25 mouse cellular contexts compared by ENCODE assay signal in the genomic region with DNA sequence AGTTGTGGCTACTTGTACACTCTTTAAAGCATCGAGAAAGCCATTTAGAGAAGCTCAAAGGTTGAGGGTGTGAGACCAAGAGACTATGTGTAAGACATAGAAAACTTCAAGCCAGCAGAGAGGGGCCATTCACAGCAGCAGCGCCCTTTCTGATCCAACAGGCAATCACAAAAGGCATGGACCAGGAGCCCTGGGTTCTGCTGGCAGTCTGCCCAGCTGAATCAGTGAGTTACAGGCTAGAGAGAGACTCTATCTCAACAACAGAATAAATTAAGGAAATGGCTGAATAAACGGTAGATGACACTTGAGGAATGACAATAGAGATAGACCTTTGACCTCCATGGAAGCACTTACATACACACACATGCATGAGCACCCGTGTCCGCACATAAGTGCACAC. TPM values are rescaled to one million over a fixed set of nuclear protein-coding genes. Genes with fewer than 3 reads are reported as not detected.
A peak's percentile ranks its signal among the peaks of the same experiment; 100 is the strongest.
DNase-seq lines count a peak whose midpoint lies in the region; ATAC-seq and TF ChIP-seq lines count a peak whose summit lies in the region.
"Had no signal": no experiment of that assay in that cellular context is flagged by ENCODE, and none has a peak within 500 bp of the region (broad histone marks: within the 10 kb centered on the region; RNA-seq: fewer than 3 reads in every experiment).

No protein-coding gene starts in this region.

- peak overlapping the region; percentile 31; the same call in 1 of the 2 replicates for H3K27ac ChIP-seq in hindbrain, embryonic 10.5 days
- no peak overlapping the region for H3K27ac ChIP-seq in hindbrain, postnatal 0 days
- H3K27ac ChIP-seq in midbrain, embryonic 14.5 days (replicated peaks; ENCODE audit: low read depth, low read length) = no peak overlapping the region
- H3K27ac ChIP-seq in midbrain, embryonic 15.5 days = no peak overlapping the region
- H3K27ac ChIP-seq in lung, embryonic 16.5 days (ENCODE audit: low read length) = no peak overlapping the region
- H3K27ac ChIP-seq: embryonic facial prominence, embryonic 12.5 days; gastrocnemius, adult 2 months; heart, embryonic 15.5 days; limb, embryonic 12.5 days had no signal

- no peak overlapping the region for H3K9ac ChIP-seq in hindbrain, postnatal 0 days (replicated peaks; ENCODE audit: low read length)
- H3K9ac ChIP-seq in midbrain, embryonic 14.5 days (replicated peaks; ENCODE audit: low read length) = no peak overlapping the region
- no peak overlapping the region for H3K9ac ChIP-seq in midbrain, embryonic 15.5 days
- H3K9ac ChIP-seq in lung, embryonic 16.5 days (ENCODE audit: low read length) = no peak overlapping the region
- H3K9ac ChIP-seq: embryonic facial prominence, embryonic 12.5 days; heart, embryonic 15.5 days; limb, embryonic 12.5 days; liver, postnatal 0 days had no signal

- no peaks in the 10 kb centered on the region for H3K27me3 ChIP-seq in hindbrain, embryonic 10.5 days (ENCODE audit: insufficient read depth, poor library complexity, severe bottlenecking)
- H3K27me3 ChIP-seq in hindbrain, postnatal 0 days (ENCODE audit: insufficient read depth, low read length) = no peaks in the 10 kb centered on the region
- H3K27me3 ChIP-seq in midbrain, embryonic 14.5 days (ENCODE audit: control insufficient read depth, insufficient read depth, low read length) = no peaks in the 10 kb centered on the region
- no peaks in the 10 kb centered on the region for H3K27me3 ChIP-seq in midbrain, embryonic 15.5 days (replicated peaks)
- no peaks in the 10 kb centered on the region for H3K27me3 ChIP-seq in lung, embryonic 16.5 days (ENCODE audit: control insufficient read depth, insufficient read depth, low read depth, low read length)
- H3K27me3 ChIP-seq: CH12.LX; embryonic facial prominence, embryonic 12.5 days; heart, embryonic 15.5 days; limb, embryonic 12.5 days had no signal

- no peak overlapping the region for H3K4me3 ChIP-seq in hindbrain, embryonic 10.5 days
- no peak overlapping the region for H3K4me3 ChIP-seq in hindbrain, postnatal 0 days (ENCODE audit: low read length)
- H3K4me3 ChIP-seq in midbrain, embryonic 14.5 days (replicated peaks; ENCODE audit: low read depth, low read length) = no peak overlapping the region
- H3K4me3 ChIP-seq in midbrain, embryonic 15.5 days = no peak overlapping the region
- no peak overlapping the region for H3K4me3 ChIP-seq in lung, embryonic 16.5 days (ENCODE audit: low read length)
- H3K4me3 ChIP-seq: embryonic facial prominence, embryonic 12.5 days; gastrocnemius, adult 2 months; heart, embryonic 15.5 days; limb, embryonic 12.5 days; megakaryocyte, embryonic 14.5 days had no signal

- H3K4me1 ChIP-seq in hindbrain, embryonic 10.5 days (replicated peaks) = peaks cover 21% of the 10 kb centered on the region
- H3K4me1 ChIP-seq in hindbrain, postnatal 0 days (ENCODE audit: insufficient read depth, low read length) = no peaks in the 10 kb centered on the region
- H3K4me1 ChIP-seq in midbrain, embryonic 14.5 days (ENCODE audit: control insufficient read depth, insufficient read depth, low read length) = 0 out of 2 replicates have a peak, but pooled peaks cover 4% of the 10 kb centered on the region
- no peaks in the 10 kb centered on the region for H3K4me1 ChIP-seq in midbrain, embryonic 15.5 days
- H3K4me1 ChIP-seq in lung, embryonic 16.5 days (replicated peaks; ENCODE audit: control insufficient read depth, insufficient read depth, low read length) = peaks cover 11% of the 10 kb centered on the region; the same call in 1 of the 2 replicates
- H3K4me1 ChIP-seq: megakaryocyte, embryonic 14.5 days had no signal

- no peaks in the 10 kb centered on the region for H3K9me3 ChIP-seq in hindbrain, embryonic 10.5 days
- H3K9me3 ChIP-seq in hindbrain, postnatal 0 days (ENCODE audit: low read length) = no peaks in the 10 kb centered on the region
- H3K9me3 ChIP-seq in midbrain, embryonic 14.5 days (ENCODE audit: control insufficient read depth, low read length) = no peaks in the 10 kb centered on the region
- no peaks in the 10 kb centered on the region for H3K9me3 ChIP-seq in midbrain, embryonic 15.5 days
- H3K9me3 ChIP-seq in lung, embryonic 16.5 days (ENCODE audit: control insufficient read depth, low read length) = no peaks in the 10 kb centered on the region
- H3K9me3 ChIP-seq: embryonic facial prominence, embryonic 12.5 days; heart, embryonic 15.5 days; limb, embryonic 12.5 days had no signal

- 78% methylated on average over 5 of the region's 5 CpGs for WGBS in hindbrain, embryonic 10.5 days
- WGBS in hindbrain, postnatal 0 days = 39% methylated on average over 5 of the region's 5 CpGs
- WGBS in midbrain, embryonic 14.5 days = 57% methylated on average over 5 of the region's 5 CpGs
- 58% methylated on average over 5 of the region's 5 CpGs for WGBS in midbrain, embryonic 15.5 days
- 39% methylated on average over 5 of the region's 5 CpGs for WGBS in lung, embryonic 16.5 days

- no peak overlapping the region for H3K4me2 ChIP-seq in hindbrain, postnatal 0 days (ENCODE audit: low read depth, low read length)
- no peak overlapping the region for H3K4me2 ChIP-seq in midbrain, embryonic 14.5 days (ENCODE audit: low read length)
- H3K4me2 ChIP-seq in midbrain, embryonic 15.5 days = no peak overlapping the region
- no peak overlapping the region for H3K4me2 ChIP-seq in lung, embryonic 16.5 days (ENCODE audit: low read depth, low read length)
- H3K4me2 ChIP-seq: embryonic facial prominence, embryonic 12.5 days; heart, embryonic 15.5 days; limb, embryonic 12.5 days; liver, embryonic 11.5 days had no signal

- TF ChIP-seq CTCF in hindbrain, postnatal 0 days (IDR thresholded peaks at IDR 0.05; ENCODE audit: low read depth) = no peak

- no peak for DNase-seq in hindbrain, embryonic 10.5 days (ENCODE audit: low spot score)
- no peak for DNase-seq in hindbrain, postnatal 0 days (ENCODE audit: low spot score)
- DNase-seq in midbrain, embryonic 14.5 days = peak; percentile 47
- DNase-seq in lung, postnatal 36 days = peak; percentile 48
- no peak for DNase-seq in ovary, postnatal 36 days (ENCODE audit: low spot score)
- DNase-seq: adrenal gland, adult 2 months; B cell, adult 2 months; cerebellum, adult 18-20 months; cerebellum, postnatal 14 days; gastrocnemius, adult 2 months; heart, postnatal 36 days; kidney, adult 18-20 months; kidney, postnatal 4 days; liver, postnatal 0 days had no signal

- H3K36me3 ChIP-seq in hindbrain, embryonic 10.5 days = no peaks in the 10 kb centered on the region
- no peaks in the 10 kb centered on the region for H3K36me3 ChIP-seq in hindbrain, postnatal 0 days (ENCODE audit: insufficient read depth, low read length)
- H3K36me3 ChIP-seq in midbrain, embryonic 14.5 days (ENCODE audit: control insufficient read depth, insufficient read depth, low read length) = no peaks in the 10 kb centered on the region
- no peaks in the 10 kb centered on the region for H3K36me3 ChIP-seq in midbrain, embryonic 15.5 days (replicated peaks)
- H3K36me3 ChIP-seq in lung, embryonic 16.5 days (ENCODE audit: control insufficient read depth, insufficient read depth, low read length) = no peaks in the 10 kb centered on the region
- H3K36me3 ChIP-seq: embryonic facial prominence, embryonic 12.5 days; G1E; heart, embryonic 15.5 days; limb, embryonic 12.5 days had no signal

- no peak for ATAC-seq in hindbrain, postnatal 0 days
- ATAC-seq in midbrain, embryonic 14.5 days (ENCODE audit: low FRiP score, low TSS enrichment) = no peak
- ATAC-seq in midbrain, embryonic 15.5 days (replicated peaks) = no peak
- ATAC-seq in lung, embryonic 16.5 days (ENCODE audit: low read depth) = peak; percentile 31; the same call in 1 of the 2 replicates
- no peak for ATAC-seq in erythroid progenitor cell, adult 5-6 weeks (replicated peaks; ENCODE audit: low FRiP score, poor library complexity, severe bottlenecking)
- ATAC-seq: hindbrain, embryonic 16.5 days; liver, postnatal 0 days had no signal

RNA-seq across cellular contexts. Expression of a gene that starts 21.1 kb away (rescaled TPM):
- 42.9 and 43.4 TPM in 2 replicates for polyA plus RNA-seq in hindbrain, embryonic 10.5 days (2016; fragmentation: Nextera tagmentation; extraction: Ambion mirVana)
- total RNA-seq in hindbrain, postnatal 0 days (2014; rRNA removed) = 2.9 and 8.2 TPM in 2 replicates
- 9.7 and 10.1 TPM in 2 replicates for polyA plus RNA-seq in hindbrain, postnatal 0 days (2015; fragmentation: Nextera tagmentation; extraction: Ambion mirVana)
- polyA plus RNA-seq in midbrain, embryonic 14.5 days (2014; fragmentation: Nextera tagmentation; extraction: Ambion mirVana) = 3.9 and 5.6 TPM in 2 replicates
- polyA plus RNA-seq in midbrain, embryonic 15.5 days (2015; fragmentation: Nextera tagmentation; extraction: Ambion mirVana) = 8.3 and 9.1 TPM in 2 replicates
- polyA plus RNA-seq in lung, embryonic 16.5 days (2015; fragmentation: Nextera tagmentation; extraction: Ambion mirVana) = 60.1 and 78.3 TPM in 2 replicates
- total RNA-seq in erythroid progenitor cell, adult 5-6 weeks (2015; ENCODE audit: low replicate concordance) = not detected in 2 replicates
- total RNA-seq in erythroid progenitor cell, adult 5-6 weeks (2017; ENCODE audit: low replicate concordance) = not detected in 2 replicates
- total RNA-seq: CH12.LX, G1E had no signal
- polyA plus RNA-seq: G1E had no signal

RNA-seq across cellular contexts. Expression of a gene that starts 52.6 kb away (rescaled TPM):
- polyA plus RNA-seq in hindbrain, embryonic 10.5 days (2016; fragmentation: Nextera tagmentation; extraction: Ambion mirVana) = 32.7 and 43.3 TPM in 2 replicates
- total RNA-seq in hindbrain, postnatal 0 days (2014; rRNA removed) = 5.8 and 9.3 TPM in 2 replicates
- 34.9 and 36.9 TPM in 2 replicates for polyA plus RNA-seq in hindbrain, postnatal 0 days (2015; fragmentation: Nextera tagmentation; extraction: Ambion mirVana)
- 27.5 and 32.9 TPM in 2 replicates for polyA plus RNA-seq in midbrain, embryonic 14.5 days (2014; fragmentation: Nextera tagmentation; extraction: Ambion mirVana)
- 34.5 and 38.0 TPM in 2 replicates for polyA plus RNA-seq in midbrain, embryonic 15.5 days (2015; fragmentation: Nextera tagmentation; extraction: Ambion mirVana)
- 25.9 and 27.9 TPM in 2 replicates for polyA plus RNA-seq in lung, embryonic 16.5 days (2015; fragmentation: Nextera tagmentation; extraction: Ambion mirVana)
- 4.7 and 6.7 TPM in 2 replicates for total RNA-seq in erythroid progenitor cell, adult 5-6 weeks (2015; ENCODE audit: low replicate concordance)
- 0.23 and 6.5 TPM in 2 replicates for total RNA-seq in erythroid progenitor cell, adult 5-6 weeks (2017; ENCODE audit: low replicate concordance)

Comparison
In these comparisons a context has a peak if more than half of its experiments do, and no peak if none do; other contexts are left out.
1. DNase-seq: peak in midbrain, embryonic 14.5 days (single experiment) and lung, postnatal 36 days (single experiment); none in hindbrain, embryonic 10.5 days (single experiment), hindbrain, postnatal 0 days (single experiment) and ovary, postnatal 36 days (single experiment).